8 mouse cellular contexts compared by ENCODE assay signal in genomic region chr7:82204014-82204784, GRCm38 (mm10). TPM values are rescaled to one million over a fixed set of nuclear protein-coding genes. Genes with fewer than 3 reads are reported as not detected.
DNase-seq lines count a peak whose midpoint lies in the region; ATAC-seq lines count a peak whose summit lies in the region.

No protein-coding gene starts in this region.

- no peak overlapping the region for H3K4me3 ChIP-seq in liver, embryonic 12.5 days

- H3K9me3 ChIP-seq in liver, embryonic 12.5 days (replicated peaks): no peaks in the 10 kb centered on the region

- H3K36me3 ChIP-seq in liver, embryonic 12.5 days: no peaks in the 10 kb centered on the region

- WGBS in liver, embryonic 12.5 days (ENCODE audit: insufficient replicate concordance): 37% methylated on average over 12 of the region's 12 CpGs

- no peaks in the 10 kb centered on the region for H3K4me1 ChIP-seq in liver, embryonic 12.5 days

- peak; percentile 23 for DNase-seq in liver
- DNase-seq in brain, adult 2 months (ENCODE audit: low read depth, low spot score): peak; percentile 43
- DNase-seq in testis, postnatal 10 days (ENCODE audit: low spot score): peak; percentile 66
- no peak for DNase-seq in cerebellum, adult 9-10 months
- DNase-seq in right cerebral cortex, postnatal 4 days: no peak
- DNase-seq in layer of hippocampus, adult 8-10 months (ENCODE audit: low spot score in 2 of 2): no peak

- ATAC-seq in liver, embryonic 12.5 days: no peak
- peak; percentile 82 to 83 for ATAC-seq in hematopoietic stem cell, adult 5-6 weeks (replicated peaks in 1 of 2; ENCODE audit: insufficient read depth in 1 of 2, low FRiP score in 2 of 2, low TSS enrichment in 1 of 2, low read depth in 1 of 2, poor library complexity in 2 of 2, severe bottlenecking in 2 of 2)

- no peak overlapping the region for H3K27ac ChIP-seq in liver, embryonic 12.5 days

- no peak overlapping the region for H3K4me2 ChIP-seq in liver, embryonic 12.5 days

- H3K9ac ChIP-seq in liver, embryonic 12.5 days: no peak overlapping the region

- no peaks in the 10 kb centered on the region for H3K27me3 ChIP-seq in liver, embryonic 12.5 days (replicated peaks)

RNA-seq across cellular contexts. Expression of gene Sh3gl3, which starts 30.6 kb away (rescaled TPM):
- 1.3 and 1.4 TPM in 2 replicates for polyA plus RNA-seq in liver, embryonic 12.5 days (2016; fragmentation: Nextera tagmentation; extraction: Ambion mirVana)
- total RNA-seq in hematopoietic stem cell, adult 5-6 weeks (2017): 2.0 TPM in 1 of 2 replicates, not detected in the other
- 10 to 100 TPM; 41.8 to 43.4 (median 43.2) TPM for total RNA-seq in layer of hippocampus, adult 8-10 months (2022)

Comparison
In these comparisons a context has a peak if more than half of its experiments do, and no peak if none do; other contexts are left out.
1. DNase-seq: peak in liver (single experiment), brain, adult 2 months (single experiment) and testis, postnatal 10 days (single experiment); none in cerebellum, adult 9-10 months (single experiment), right cerebral cortex, postnatal 4 days (single experiment) and layer of hippocampus, adult 8-10 months (0 of 2).
2. RNA of gene Sh3gl3, which starts 30.6 kb away (total RNA-seq): 41.8 to 43.4 TPM in layer of hippocampus, adult 8-10 months; 2.0 TPM in hematopoietic stem cell, adult 5-6 weeks; every median in the first group is over 10 times any median in the second.